Mouse (Mus musculus): ENCODE measurements around the gene Myb.

GRCm38 (mm10) chr10:21204496-21205085 lies 43.8 kb upstream of the Myb start:
- TF ChIP-seq CTCF (IDR thresholded peaks at IDR 0.05; ENCODE audit: low read depth, low read length) (no peak), POLR2A (IDR thresholded peaks at IDR 0.05; ENCODE audit: extremely low read depth, insufficient read depth, low read length) (no peak)

All from liver, adult 2 months (tissue).